Mouse (Mus musculus): ENCODE data around the gene Ace2. TPM values are rescaled to one million over a fixed set of nuclear protein-coding genes. Genes with fewer than 3 reads are reported as not detected.

Gene Ace2
- total RNA-seq, 1 experiment = not detected

DNA sequence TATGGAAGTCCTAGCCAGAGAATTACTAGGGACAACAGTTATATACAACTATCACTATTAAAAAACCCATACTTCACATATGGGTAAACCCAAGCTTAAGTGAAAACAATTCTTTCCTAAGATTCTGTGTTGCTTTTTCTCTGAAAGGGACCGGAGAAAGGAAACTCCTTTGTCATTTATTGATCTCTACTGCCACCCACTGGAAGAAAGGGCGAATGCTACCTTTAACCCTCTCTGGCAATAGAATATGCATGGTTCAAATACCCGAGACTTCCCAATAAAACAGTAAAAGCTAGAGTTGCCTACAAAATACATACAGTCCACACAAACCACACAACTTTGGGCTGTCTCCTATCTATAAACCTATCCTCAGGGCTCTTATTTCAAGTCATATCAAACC lies 40.6 kb downstream of the Ace2 start:
- Histone ChIP-seq H3K4me1 (ENCODE audit: control insufficient read depth in 2 of 2, insufficient read depth in 2 of 2, low read length in 2 of 2, poor library complexity in 1 of 2) (no peaks in the 10 kb centered on the region), H3K9me3 (ENCODE audit: control insufficient read depth, insufficient read depth, low read depth, low read length) (no peaks in the 10 kb centered on the region), H3K27ac (ENCODE audit: insufficient read depth, low read depth, low read length, poor library complexity, severe bottlenecking) (no peak overlapping the region), H3K9ac (ENCODE audit: insufficient read depth, low read depth, low read length, poor library complexity, severe bottlenecking) (no peak overlapping the region), H3K36me3 (ENCODE audit: control insufficient read depth, insufficient read depth, low read length, poor library complexity, severe bottlenecking) (no peaks in the 10 kb centered on the region), H3K4me3 (ENCODE audit: insufficient read depth in 1 of 2, low read depth in 1 of 2, low read length in 2 of 2, poor library complexity in 1 of 2, severe bottlenecking in 1 of 2) (no peak overlapping the region)
- TF ChIP-seq ZC3H11A (IDR thresholded peaks at IDR 0.05; ENCODE audit: borderline replicate concordance, low read depth, low read length) = peak; percentile 58; the same call in 1 of the 2 replicates
- TF ChIP-seq CHD2 (IDR thresholded peaks at IDR 0.05; ENCODE audit: low read depth, low read length) = no peak
- no peak for TF ChIP-seq HCFC1 (IDR thresholded peaks at IDR 0.05; ENCODE audit: borderline replicate concordance, insufficient read depth, low read length)
- TF ChIP-seq ZNF384 (IDR thresholded peaks at IDR 0.05; ENCODE audit: low read depth, low read length) = no peak
- no peak for TF ChIP-seq MAFK (IDR thresholded peaks at IDR 0.05; ENCODE audit: insufficient read depth, low read depth, low read length)
- DNase-seq (ENCODE audit: low read depth, low spot score) = peak; percentile 19
- in situ Hi-C loops (cut with MboI; ENCODE audit: low sequenced_read_pairs in 2 of 2, unreplicated experiment in 2 of 2) = loop anchor here in 1 of 2 experiments (25.0 kb wide), 1 partner anchor 208 kb away; no protein-coding TSS in a partner anchor

DNA sequence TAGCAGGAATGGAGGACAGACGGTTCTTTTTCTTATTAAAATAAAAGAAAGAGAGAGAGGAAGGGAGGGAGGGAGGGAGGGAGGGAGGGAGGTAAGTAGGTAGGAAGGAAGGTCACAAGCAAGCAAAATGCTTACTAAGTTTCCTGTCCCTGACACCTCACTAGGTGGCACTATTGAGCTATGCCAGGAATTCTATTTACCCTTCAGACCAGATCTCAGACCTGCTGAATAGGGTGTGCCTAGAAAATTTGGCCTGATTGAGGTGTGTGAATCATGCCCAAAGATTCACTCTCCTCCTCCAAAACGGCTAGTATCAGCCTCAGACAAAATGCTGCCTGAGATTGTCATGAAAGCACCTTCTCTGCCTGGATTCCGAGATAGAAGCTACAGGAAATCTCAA lies 44.7 kb downstream of the Ace2 start:
- H3K9me3 ChIP-seq (ENCODE audit: control insufficient read depth, insufficient read depth, low read depth, low read length) = no peaks in the 10 kb centered on the region
- H3K4me1 ChIP-seq (ENCODE audit: control insufficient read depth in 2 of 2, insufficient read depth in 2 of 2, low read length in 2 of 2, poor library complexity in 1 of 2) = no peaks in the 10 kb centered on the region
- H3K27ac ChIP-seq (ENCODE audit: insufficient read depth, low read depth, low read length, poor library complexity, severe bottlenecking) = no peak overlapping the region
- no peak overlapping the region for H3K9ac ChIP-seq (ENCODE audit: insufficient read depth, low read depth, low read length, poor library complexity, severe bottlenecking)
- H3K4me3 ChIP-seq (ENCODE audit: insufficient read depth in 1 of 2, low read depth in 1 of 2, low read length in 2 of 2, poor library complexity in 1 of 2, severe bottlenecking in 1 of 2) = no peak overlapping the region
- DNase-seq (ENCODE audit: low read depth, low spot score) = peak; percentile 40
- in situ Hi-C loops (cut with MboI; ENCODE audit: low sequenced_read_pairs in 2 of 2, unreplicated experiment in 2 of 2) = loop anchor here in 1 of 2 experiments (25.0 kb wide), 1 partner anchor 203 kb away; no protein-coding TSS in a partner anchor
- H3K36me3 ChIP-seq (ENCODE audit: control insufficient read depth, insufficient read depth, low read length, poor library complexity, severe bottlenecking) = no peaks in the 10 kb centered on the region
- TF ChIP-seq ZC3H11A (IDR thresholded peaks at IDR 0.05; ENCODE audit: borderline replicate concordance, low read depth, low read length) (peak; percentile 76), MAFK (IDR thresholded peaks at IDR 0.05; ENCODE audit: insufficient read depth, low read depth, low read length) (peak; percentile 53; the same call in 1 of the 2 replicates), CHD2 (IDR thresholded peaks at IDR 0.05; ENCODE audit: low read depth, low read length) (no peak)

DNA sequence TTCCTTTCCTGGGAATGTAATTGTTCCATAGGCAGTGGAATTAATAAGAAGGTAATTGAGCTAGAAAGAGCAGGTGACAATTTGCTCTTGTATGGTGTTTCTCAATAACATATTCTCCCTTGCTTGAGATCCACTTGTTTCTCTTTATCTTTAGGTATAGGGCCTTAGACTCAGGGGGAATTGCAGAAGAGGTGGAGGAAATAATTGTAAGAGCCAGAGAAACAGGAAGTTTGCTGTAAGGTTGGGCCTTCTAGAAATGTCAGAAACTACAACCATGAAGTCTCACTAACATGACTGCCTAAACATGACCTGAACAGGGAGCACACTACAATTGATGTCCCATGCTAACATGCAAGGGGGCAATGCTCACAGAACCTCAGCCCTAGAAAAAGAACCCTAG lies 50.7 kb downstream of the Ace2 start:
- H3K27ac ChIP-seq (ENCODE audit: insufficient read depth, low read depth, low read length, poor library complexity, severe bottlenecking) = no peak overlapping the region
- no peaks in the 10 kb centered on the region for H3K4me1 ChIP-seq (ENCODE audit: control insufficient read depth in 2 of 2, insufficient read depth in 2 of 2, low read length in 2 of 2, poor library complexity in 1 of 2)
- H3K36me3 ChIP-seq (ENCODE audit: control insufficient read depth, insufficient read depth, low read length, poor library complexity, severe bottlenecking) = no peaks in the 10 kb centered on the region
- H3K9me3 ChIP-seq (ENCODE audit: control insufficient read depth, insufficient read depth, low read depth, low read length) = no peaks in the 10 kb centered on the region
- no peak overlapping the region for H3K9ac ChIP-seq (ENCODE audit: insufficient read depth, low read depth, low read length, poor library complexity, severe bottlenecking)
- no peak for TF ChIP-seq ZNF384 (IDR thresholded peaks at IDR 0.05; ENCODE audit: low read depth, low read length)
- no peak for TF ChIP-seq CHD2 (IDR thresholded peaks at IDR 0.05; ENCODE audit: low read depth, low read length)
- TF ChIP-seq HCFC1 (IDR thresholded peaks at IDR 0.05; ENCODE audit: borderline replicate concordance, insufficient read depth, low read length) = no peak
- TF ChIP-seq MAFK (IDR thresholded peaks at IDR 0.05; ENCODE audit: insufficient read depth, low read depth, low read length) = no peak
- TF ChIP-seq ZC3H11A (IDR thresholded peaks at IDR 0.05; ENCODE audit: borderline replicate concordance, low read depth, low read length) = no peak
- no peak for DNase-seq (ENCODE audit: low read depth, low spot score)
- H3K4me3 ChIP-seq (ENCODE audit: insufficient read depth in 1 of 2, low read depth in 1 of 2, low read length in 2 of 2, poor library complexity in 1 of 2, severe bottlenecking in 1 of 2) = no peak overlapping the region
- in situ Hi-C loops (cut with MboI; ENCODE audit: low sequenced_read_pairs in 2 of 2, unreplicated experiment in 2 of 2) = loop anchor here (5.0 to 25.0 kb wide), 2 partner anchors 197 to 207 kb away; no protein-coding TSS in a partner anchor

DNA sequence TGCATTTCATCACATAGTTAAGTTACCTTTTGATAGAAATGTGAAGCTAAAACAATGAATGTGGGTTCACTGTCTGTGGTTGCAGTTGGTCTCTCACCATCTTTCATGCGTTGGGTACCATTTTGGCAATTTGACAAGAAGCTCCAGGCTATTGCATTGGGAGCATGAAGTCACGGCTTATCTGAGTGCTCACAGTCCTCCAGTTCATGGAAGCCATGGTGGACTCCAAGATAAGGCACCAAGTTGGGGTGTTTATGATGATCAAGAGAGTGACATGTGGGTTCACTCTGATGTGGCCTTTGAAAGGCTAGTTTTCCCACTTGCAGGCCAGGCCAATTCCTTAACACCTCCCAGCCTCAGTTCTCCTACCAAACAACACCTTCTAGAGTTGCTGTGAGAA lies 58.5 kb downstream of the Ace2 start:
- in situ Hi-C loops (cut with MboI; ENCODE audit: low sequenced_read_pairs in 2 of 2, unreplicated experiment in 2 of 2) = loop anchor here in 1 of 2 experiments (25.0 kb wide), 1 partner anchor 190 kb away; no protein-coding TSS in a partner anchor
- no peaks in the 10 kb centered on the region for H3K36me3 ChIP-seq (ENCODE audit: control insufficient read depth, insufficient read depth, low read length, poor library complexity, severe bottlenecking)
- H3K4me1 ChIP-seq (ENCODE audit: control insufficient read depth in 2 of 2, insufficient read depth in 2 of 2, low read length in 2 of 2, poor library complexity in 1 of 2) = no peaks in the 10 kb centered on the region
- H3K9me3 ChIP-seq (ENCODE audit: control insufficient read depth, insufficient read depth, low read depth, low read length) = no peaks in the 10 kb centered on the region
- TF ChIP-seq CHD2 (IDR thresholded peaks at IDR 0.05; ENCODE audit: low read depth, low read length) (no peak), MAFK (IDR thresholded peaks at IDR 0.05; ENCODE audit: insufficient read depth, low read depth, low read length) (no peak), ZC3H11A (IDR thresholded peaks at IDR 0.05; ENCODE audit: borderline replicate concordance, low read depth, low read length) (no peak), HCFC1 (IDR thresholded peaks at IDR 0.05; ENCODE audit: borderline replicate concordance, insufficient read depth, low read length) (no peak), ZNF384 (IDR thresholded peaks at IDR 0.05; ENCODE audit: low read depth, low read length) (no peak)
- no peak overlapping the region for H3K9ac ChIP-seq (ENCODE audit: insufficient read depth, low read depth, low read length, poor library complexity, severe bottlenecking)
- no peak overlapping the region for H3K4me3 ChIP-seq (ENCODE audit: insufficient read depth in 1 of 2, low read depth in 1 of 2, low read length in 2 of 2, poor library complexity in 1 of 2, severe bottlenecking in 1 of 2)
- no peak overlapping the region for H3K27ac ChIP-seq (ENCODE audit: insufficient read depth, low read depth, low read length, poor library complexity, severe bottlenecking)
- no peak for DNase-seq (ENCODE audit: low read depth, low spot score)

DNA sequence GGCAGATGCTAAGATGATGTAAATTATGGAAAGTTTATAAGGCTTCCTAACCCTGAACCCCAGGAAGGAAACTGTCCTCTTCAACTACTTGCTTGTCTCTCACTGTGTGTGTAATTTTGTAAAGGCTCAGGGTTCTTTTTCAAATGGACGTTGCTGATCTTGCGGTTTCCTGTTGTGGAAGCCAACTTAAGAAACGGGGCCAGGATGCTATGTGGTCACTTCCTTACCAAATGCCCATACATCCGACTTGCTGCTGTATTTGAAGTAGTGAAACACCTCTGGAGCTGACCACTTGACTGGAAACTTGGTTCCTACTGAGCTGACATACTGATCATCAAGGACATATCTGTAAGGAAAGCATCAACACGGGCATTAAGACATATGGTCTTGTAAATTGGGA lies 61.4 kb downstream of the Ace2 start:
- Histone ChIP-seq H3K4me3 (ENCODE audit: insufficient read depth in 1 of 2, low read depth in 1 of 2, low read length in 2 of 2, poor library complexity in 1 of 2, severe bottlenecking in 1 of 2) (no peak overlapping the region), H3K27ac (ENCODE audit: insufficient read depth, low read depth, low read length, poor library complexity, severe bottlenecking) (no peak overlapping the region), H3K36me3 (ENCODE audit: control insufficient read depth, insufficient read depth, low read length, poor library complexity, severe bottlenecking) (no peaks in the 10 kb centered on the region), H3K4me1 (ENCODE audit: control insufficient read depth in 2 of 2, insufficient read depth in 2 of 2, low read length in 2 of 2, poor library complexity in 1 of 2) (no peaks in the 10 kb centered on the region), H3K9me3 (ENCODE audit: control insufficient read depth, insufficient read depth, low read depth, low read length) (no peaks in the 10 kb centered on the region), H3K9ac (ENCODE audit: insufficient read depth, low read depth, low read length, poor library complexity, severe bottlenecking) (no peak overlapping the region)
- in situ Hi-C loops (cut with MboI; ENCODE audit: low sequenced_read_pairs in 2 of 2, unreplicated experiment in 2 of 2) = no loop called here
- TF ChIP-seq CHD2 (IDR thresholded peaks at IDR 0.05; ENCODE audit: low read depth, low read length) = no peak
- no peak for TF ChIP-seq HCFC1 (IDR thresholded peaks at IDR 0.05; ENCODE audit: borderline replicate concordance, insufficient read depth, low read length)
- no peak for TF ChIP-seq ZC3H11A (IDR thresholded peaks at IDR 0.05; ENCODE audit: borderline replicate concordance, low read depth, low read length)
- no peak for TF ChIP-seq ZNF384 (IDR thresholded peaks at IDR 0.05; ENCODE audit: low read depth, low read length)
- no peak for TF ChIP-seq MAFK (IDR thresholded peaks at IDR 0.05; ENCODE audit: insufficient read depth, low read depth, low read length)
- DNase-seq (ENCODE audit: low read depth, low spot score) = no peak
